Mouse (Mus musculus) lung, adult 2 months (tissue): ENCODE measurements at regions not wholly inside any gene's neighbourhood (a gene's known extent, or its start where the extent isn't known, plus 50 kb on each side); places are given as distances from the start of the nearest gene placed in this dataset.

Experiments
- CTCF ChIP-seq: fragments of 200-500 bp; IDR thresholded peaks from 2 replicates; pipeline ENCODE4 v1.5.1; 2011; ENCODE audit warnings: mild to moderate bottlenecking, low read length, control low read depth; ENCODE audit not compliant: insufficient read depth
- POLR2A ChIP-seq: fragments of 200-500 bp; IDR thresholded peaks from 2 replicates; pipeline ENCODE4 v1.6.1; 2011; ENCODE audit warnings: low read depth, mild to moderate bottlenecking, control low read depth, low read length, borderline replicate concordance; ENCODE audit errors: extremely low read depth

- no peak for TF ChIP-seq POLR2A
- no peak for TF ChIP-seq CTCF
These were observed 160.6 kb upstream of the Prkcq start for GRCm38 (mm10) chr2:11011041-11011962.
